Mouse (Mus musculus) neural tube, embryonic 13.5 days (tissue): Measurements from ENCODE around the gene Adcy9. TPM values are rescaled to one million over a fixed set of nuclear protein-coding genes. Genes with fewer than 3 reads are reported as not detected.
A peak's percentile ranks its signal among the peaks of the same experiment; 100 is the strongest.

ENCODE experiments used
- ATAC-seq: fragments of 200-750 bp; cut with Nextera tagmentation; 2 replicates; pipeline ENCODE4 v1.8.0; 2017; ENCODE audit warnings: low read depth, mild to moderate bottlenecking, moderate TSS enrichment, moderate library complexity
- H3K27ac ChIP-seq: fragments of 300-500 bp; sonication (generic); replicated peaks from 2 replicates; pipeline ENCODE4 v1.5.1; 2015; ENCODE audit warnings: moderate library complexity, mild to moderate bottlenecking, inconsistent platforms
- H3K27me3 ChIP-seq: fragments of 300-500 bp; sonication (generic); 2 replicates; pipeline ENCODE4 v1.6.1; 2015; ENCODE audit warnings: mild to moderate bottlenecking, inconsistent platforms
- H3K36me3 ChIP-seq: fragments of 300-500 bp; sonication (generic); 2 replicates; pipeline ENCODE4 v1.6.1; 2015; ENCODE audit warnings: mild to moderate bottlenecking, inconsistent platforms
- H3K4me1 ChIP-seq: fragments of 300-500 bp; sonication (generic); replicated peaks from 2 replicates; pipeline ENCODE4 v1.6.1; 2015; ENCODE audit warnings: inconsistent platforms
- H3K4me2 ChIP-seq: fragments of 300-500 bp; sonication (generic); 2 replicates; pipeline ENCODE4 v1.6.1; 2015; ENCODE audit warnings: inconsistent platforms, mild to moderate bottlenecking, moderate library complexity
- H3K4me3 ChIP-seq: fragments of 300-500 bp; sonication (generic); 2 replicates; pipeline ENCODE4 v1.5.1; 2015; ENCODE audit warnings: mild to moderate bottlenecking, inconsistent platforms
- H3K9ac ChIP-seq: fragments of 300-500 bp; sonication (generic); 2 replicates; pipeline ENCODE4 v1.6.1; 2015; ENCODE audit warnings: moderate library complexity, mild to moderate bottlenecking, inconsistent platforms
- H3K9me3 ChIP-seq: fragments of 300-500 bp; sonication (generic); 2 replicates; pipeline ENCODE4 v1.6.1; 2016; ENCODE audit warnings: inconsistent platforms
- WGBS: fragments of 180-500 bp; shearing (Covaris S2); methylation state at CpG from one replicate; pipeline ENCODE4 v1.1.7; 2015; 5-methylcytosine and 5-hydroxymethylcytosine counted together
- polyA plus RNA-seq: library from polyadenylated mRNA; unstranded; fragments of >200 nt; fragmentation: Nextera tagmentation; extraction: Ambion mirVana; gene quantifications from 2 replicates; pipeline ENCODE4 v1.2.1, GENCODE M21; 2015

The Adcy9 gene
- polyA plus RNA-seq, 1 experiment from 2014 or later: 2.8 TPM

DNA sequence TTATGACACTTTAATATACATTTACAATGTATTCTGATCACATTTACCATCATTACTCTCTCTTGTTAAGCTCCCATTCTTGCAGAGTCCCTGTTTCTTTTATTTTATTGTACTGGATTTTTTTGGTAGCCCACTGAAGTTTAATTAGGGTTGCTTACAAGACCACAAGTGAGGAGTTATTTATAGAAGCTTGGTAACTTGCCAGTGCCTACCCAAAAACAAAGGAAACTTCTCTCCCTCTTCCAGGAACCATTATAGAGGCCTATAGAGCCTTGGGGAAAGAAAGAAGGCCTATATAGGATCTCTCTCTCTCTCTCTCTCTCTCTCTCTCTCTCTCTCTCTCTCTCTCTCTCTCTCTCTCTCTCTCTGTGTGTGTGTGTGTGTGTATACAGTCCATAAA lies 93.2 kb downstream of the Adcy9 start:
- Histone ChIP-seq H3K9ac (no peak overlapping the region), H3K27me3 (no peaks in the 10 kb centered on the region), H3K4me2 (no peak overlapping the region), H3K4me1 (peaks cover 11% of the 10 kb centered on the region; the same call in 1 of the 2 replicates), H3K4me3 (no peak overlapping the region), H3K9me3 (no peaks in the 10 kb centered on the region), H3K27ac (no peak overlapping the region), H3K36me3 (no peaks in the 10 kb centered on the region)
- ATAC-seq: no peak

DNA sequence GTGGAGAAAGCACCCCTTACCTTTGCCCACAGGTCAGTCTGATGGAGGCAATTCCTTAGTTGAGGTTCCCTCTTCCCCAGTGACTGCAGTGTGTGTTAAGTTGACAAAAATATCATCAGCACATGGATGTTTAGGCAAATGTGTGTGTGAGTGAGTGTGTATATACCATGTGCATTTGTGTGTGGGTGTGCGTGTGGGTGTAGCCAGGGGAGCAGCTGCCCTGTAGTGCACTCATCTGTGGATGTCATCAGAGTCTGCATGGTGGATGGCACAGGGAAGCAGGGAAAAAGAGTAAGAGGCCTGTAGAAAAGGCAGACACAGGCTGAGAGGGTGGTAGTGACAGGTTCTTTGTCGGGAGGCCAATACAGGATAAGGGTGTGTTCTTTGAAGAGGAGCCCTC lies 94.5 kb downstream of the Adcy9 start:
- Histone ChIP-seq H3K4me3 (no peak overlapping the region), H3K27ac (no peak overlapping the region), H3K36me3 (no peaks in the 10 kb centered on the region), H3K4me2 (no peak overlapping the region), H3K9me3 (no peaks in the 10 kb centered on the region), H3K9ac (no peak overlapping the region), H3K4me1 (peaks cover 11% of the 10 kb centered on the region; the same call in 1 of the 2 replicates), H3K27me3 (no peaks in the 10 kb centered on the region)
- WGBS: 87% methylated on average over 2 of the region's 2 CpGs
- no peak for ATAC-seq

DNA sequence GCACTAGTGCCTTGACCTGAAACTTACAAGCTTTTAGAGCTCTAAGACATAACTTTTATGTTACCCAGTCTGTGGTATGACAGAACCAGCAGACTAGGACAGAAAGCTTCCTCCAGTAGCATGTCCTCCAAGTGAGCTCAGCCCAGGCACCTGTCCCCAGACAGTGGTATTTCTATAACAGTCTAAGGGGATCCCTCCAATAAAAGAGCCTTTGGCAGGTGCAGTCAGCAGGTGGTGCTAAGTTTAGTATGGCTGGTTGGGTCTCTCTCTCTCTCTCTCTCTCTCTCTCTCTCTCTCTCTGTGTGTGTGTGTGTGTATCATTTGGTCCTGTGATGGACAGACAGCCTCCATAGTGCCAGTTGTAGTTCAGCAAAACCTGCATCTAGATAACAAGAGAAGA lies 95.3 kb downstream of the Adcy9 start:
- Histone ChIP-seq H3K4me3 (no peak overlapping the region), H3K27me3 (no peaks in the 10 kb centered on the region), H3K4me1 (peaks cover 11% of the 10 kb centered on the region; the same call in 1 of the 2 replicates), H3K4me2 (no peak overlapping the region), H3K9me3 (no peaks in the 10 kb centered on the region), H3K36me3 (no peaks in the 10 kb centered on the region), H3K9ac (no peak overlapping the region), H3K27ac (no peak overlapping the region)
- no peak for ATAC-seq

GRCm38 (mm10) chr16:4320856-4321255 lies 99.4 kb downstream of the Adcy9 start:
- no peak for ATAC-seq
- 72% methylated on average over 3 of the region's 3 CpGs for WGBS
- Histone ChIP-seq H3K4me2 (no peak overlapping the region), H3K4me3 (no peak overlapping the region), H3K36me3 (no peaks in the 10 kb centered on the region), H3K27me3 (no peaks in the 10 kb centered on the region), H3K9ac (no peak overlapping the region), H3K4me1 (peaks cover 9% of the 10 kb centered on the region; the same call in 1 of the 2 replicates), H3K27ac (no peak overlapping the region), H3K9me3 (no peaks in the 10 kb centered on the region)

GRCm38 (mm10) chr16:4318001-4318526 lies 102.2 kb downstream of the Adcy9 start:
- Histone ChIP-seq H3K9me3 (no peaks in the 10 kb centered on the region), H3K27me3 (no peaks in the 10 kb centered on the region), H3K36me3 (no peaks in the 10 kb centered on the region), H3K4me2 (no peak overlapping the region), H3K4me3 (no peak overlapping the region), H3K9ac (no peak overlapping the region), H3K4me1 (peaks cover 9% of the 10 kb centered on the region; the same call in 1 of the 2 replicates), H3K27ac (no peak overlapping the region)
- 69% methylated on average over 6 of the region's 6 CpGs for WGBS
- ATAC-seq: no peak

GRCm38 (mm10) chr16:4316094-4316474 lies 104.2 kb downstream of the Adcy9 start:
- Histone ChIP-seq H3K4me1 (peaks cover 9% of the 10 kb centered on the region; the same call in 1 of the 2 replicates), H3K27me3 (no peaks in the 10 kb centered on the region), H3K36me3 (no peaks in the 10 kb centered on the region), H3K9ac (no peak overlapping the region), H3K27ac (no peak overlapping the region), H3K9me3 (no peaks in the 10 kb centered on the region), H3K4me3 (no peak overlapping the region), H3K4me2 (no peak overlapping the region)
- peak; percentile 40 for ATAC-seq
- 29% methylated on average over 3 of the region's 3 CpGs for WGBS

- H3K27me3 ChIP-seq: no peaks in the 10 kb centered on the region
These were observed 104.8 kb downstream of the Adcy9 start for GRCm38 (mm10) chr16:4315352-4316093.

GRCm38 (mm10) chr16:4314891-4315290 lies 105.4 kb downstream of the Adcy9 start:
- peaks cover 9% of the 10 kb centered on the region; the same call in 1 of the 2 replicates for H3K4me1 ChIP-seq
- H3K27me3 ChIP-seq: no peaks in the 10 kb centered on the region
- ATAC-seq: no peak
- no peaks in the 10 kb centered on the region for H3K36me3 ChIP-seq
- H3K27ac ChIP-seq: no peak overlapping the region
- H3K9me3 ChIP-seq: no peaks in the 10 kb centered on the region
- H3K9ac ChIP-seq: no peak overlapping the region
- no peak overlapping the region for H3K4me3 ChIP-seq
- no peak overlapping the region for H3K4me2 ChIP-seq
- 87% methylated on average over 4 of the region's 4 CpGs for WGBS

More at GRCm38 (mm10) chr16:4315352-4316093, 104.8 kb downstream of the Adcy9 start:
- Histone ChIP-seq H3K36me3 (no peaks in the 10 kb centered on the region), H3K9me3 (no peaks in the 10 kb centered on the region), H3K4me3 (no peak overlapping the region), H3K4me2 (no peak overlapping the region), H3K27ac (no peak overlapping the region), H3K9ac (no peak overlapping the region), H3K4me1 (peaks cover 9% of the 10 kb centered on the region; the same call in 1 of the 2 replicates)
- no peak for ATAC-seq
- WGBS: 85% methylated on average over 2 of the region's 2 CpGs

GRCm38 (mm10) chr16:4312018-4312417 lies 108.3 kb downstream of the Adcy9 start:
- Histone ChIP-seq H3K9ac (no peak overlapping the region), H3K4me1 (no peaks in the 10 kb centered on the region), H3K4me2 (no peak overlapping the region), H3K36me3 (no peaks in the 10 kb centered on the region), H3K9me3 (no peaks in the 10 kb centered on the region), H3K4me3 (no peak overlapping the region), H3K27me3 (no peaks in the 10 kb centered on the region), H3K27ac (no peak overlapping the region)
- ATAC-seq: no peak
- 66% methylated on average over 2 of the region's 2 CpGs for WGBS

- Histone ChIP-seq H3K4me3 (no peak overlapping the region), H3K4me2 (no peak overlapping the region), H3K27me3 (no peaks in the 10 kb centered on the region), H3K36me3 (no peaks in the 10 kb centered on the region; the same call in 1 of the 2 replicates), H3K4me1 (no peaks in the 10 kb centered on the region), H3K27ac (no peak overlapping the region), H3K9ac (no peak overlapping the region), H3K9me3 (no peaks in the 10 kb centered on the region)
- ATAC-seq: no peak
- whole genome bisulfite sequencing: 51% methylated on average over 2 of the region's 2 CpGs
These were observed 108.7 kb downstream of the Adcy9 start for GRCm38 (mm10) chr16:4311608-4312007.

- Histone ChIP-seq H3K27ac (no peak overlapping the region), H3K9me3 (no peaks in the 10 kb centered on the region), H3K9ac (no peak overlapping the region), H3K27me3 (no peaks in the 10 kb centered on the region), H3K36me3 (peaks cover 2% of the 10 kb centered on the region; the same call in 1 of the 2 replicates), H3K4me1 (no peaks in the 10 kb centered on the region), H3K4me2 (no peak overlapping the region), H3K4me3 (no peak overlapping the region)
- WGBS: 87% methylated on average over 4 of the region's 4 CpGs
- ATAC-seq: no peak
These were observed 112.5 kb downstream of the Adcy9 start for GRCm38 (mm10) chr16:4307795-4308194.

GRCm38 (mm10) chr16:4304176-4304922 lies 115.9 kb downstream of the Adcy9 start:
- no peaks in the 10 kb centered on the region for H3K4me1 ChIP-seq
- H3K4me2 ChIP-seq: no peak overlapping the region
- H3K36me3 ChIP-seq: peaks cover 2% of the 10 kb centered on the region; the same call in 1 of the 2 replicates
- no peak overlapping the region for H3K9ac ChIP-seq
- ATAC-seq: peak; percentile 56
- no peak overlapping the region for H3K27ac ChIP-seq
- no peak overlapping the region for H3K4me3 ChIP-seq
- H3K27me3 ChIP-seq: no peaks in the 10 kb centered on the region
- WGBS: 70% methylated on average over 12 of the region's 12 CpGs
- no peaks in the 10 kb centered on the region for H3K9me3 ChIP-seq
